Mouse (Mus musculus) heart, postnatal 36 days (tissue): ENCODE data around the gene Rela. TPM values are rescaled to one million over a fixed set of nuclear protein-coding genes. Genes with fewer than 3 reads are reported as not detected.
"Not testable (repeated sequence)": the region's sequence is repeated elsewhere in the genome, so short reads cannot be mapped to it uniquely, and the experiment has no call there.

ENCODE experiments used
- DNase-seq, 2 experiments: peaks; one replicate each; pipeline ENCODE4 v3.0.0; 2021 to 2022
- intact Hi-C: fragments of 180-260 bp; cut with DNase I; formaldehyde crosslinking; loops from one replicate; pipeline ENCODE4 v1.15.1; 2025
- total RNA-seq, 2 experiments: library from RNA; stranded (reverse); gene quantifications; 2 replicates each; pipeline ENCODE4 v1.2.3; 2021

Rela gene
- total RNA-seq, 2 experiments from 2014 or later = 25.6 to 31.2 TPM

GRCm38 (mm10) chr19:5662981-5663913 lies 26.0 kb downstream of the Rela start, which contains the start of gene Sipa1:
TSS of gene Sipa1 (minus strand) at chr19:5663707.
- peak; percentile 95 to 97 for DNase-seq
- intact Hi-C loops = no loop called here

GRCm38 (mm10) chr19:5664669-5665257 lies 27.5 kb downstream of the Rela start:
- intact Hi-C loops = no loop called here
- DNase-seq = no peak

- no peak for DNase-seq
- intact Hi-C loops = no loop called here
Observed at GRCm38 (mm10) chr19:5665465-5665864, 28.2 kb downstream of the Rela start.

GRCm38 (mm10) chr19:5666386-5666785 lies 29.1 kb downstream of the Rela start:
- intact Hi-C loops = no loop called here
- no peak for DNase-seq

GRCm38 (mm10) chr19:5668372-5668771 lies 31.1 kb downstream of the Rela start:
- DNase-seq = no peak
- intact Hi-C loops = no loop called here

DNA sequence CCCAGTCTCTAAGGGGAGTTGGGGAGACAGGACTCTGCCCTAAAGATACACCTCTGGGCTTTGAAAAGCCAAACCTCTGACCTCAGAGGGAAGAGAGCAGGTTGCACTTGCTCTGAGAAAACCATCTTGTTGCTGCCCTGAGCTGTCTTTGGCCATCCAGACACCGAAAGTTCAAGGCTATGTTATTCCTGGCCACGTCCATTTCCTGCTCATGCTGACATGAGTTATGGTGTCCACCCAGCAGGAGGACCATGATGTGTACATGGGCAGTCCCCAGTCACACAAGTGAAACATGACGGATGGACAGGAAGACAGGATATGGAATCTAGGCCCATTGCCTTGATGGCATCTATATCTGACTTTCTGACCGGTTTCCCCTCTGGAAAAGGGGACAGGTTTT lies 43.1 kb downstream of the Rela start:
- intact Hi-C loops = no loop called here
- no peak for DNase-seq

DNA sequence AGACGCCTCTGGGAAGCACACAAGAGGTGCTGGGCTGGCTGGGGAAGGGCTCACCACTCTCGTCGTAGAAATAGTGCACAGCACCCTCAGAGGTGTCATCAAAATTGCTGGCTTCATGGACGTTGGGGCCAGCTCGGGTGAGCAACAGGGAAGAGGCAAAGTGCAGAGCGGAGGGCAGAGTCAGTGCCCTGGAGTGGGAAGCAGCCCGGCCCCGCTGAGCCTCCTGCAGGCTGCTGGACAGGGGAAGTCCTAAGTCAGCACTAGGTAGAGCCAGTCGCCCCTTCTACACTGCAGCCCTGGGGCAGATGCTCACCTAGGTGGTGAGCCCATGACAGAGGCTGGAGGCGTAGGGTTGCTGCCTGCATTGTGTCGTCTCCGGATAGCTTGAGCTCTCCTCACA lies 47.0 kb downstream of the Rela start:
- intact Hi-C loops = no loop called here
- no peak for DNase-seq

DNA sequence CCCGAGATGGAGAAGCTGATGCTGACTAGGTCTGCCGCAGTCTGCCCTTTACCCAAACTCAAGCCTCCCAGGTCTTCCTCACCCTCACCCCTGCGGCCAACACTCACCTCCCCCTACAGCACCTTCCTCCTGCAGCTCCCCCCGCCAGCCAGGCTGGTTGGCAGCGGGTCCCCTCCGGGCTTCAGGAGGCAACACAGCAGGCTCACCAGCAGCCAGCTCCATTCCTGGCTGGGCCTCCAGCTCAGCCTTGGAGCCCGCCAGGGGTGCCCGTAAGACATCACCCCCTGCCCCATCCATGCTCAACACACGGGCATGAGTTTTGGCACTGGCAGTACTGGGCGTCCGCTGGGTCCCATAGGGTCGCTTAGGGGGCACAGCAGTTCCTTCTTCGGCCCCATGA lies 47.7 kb downstream of the Rela start:
- intact Hi-C loops = no loop called here
- no peak for DNase-seq

DNA sequence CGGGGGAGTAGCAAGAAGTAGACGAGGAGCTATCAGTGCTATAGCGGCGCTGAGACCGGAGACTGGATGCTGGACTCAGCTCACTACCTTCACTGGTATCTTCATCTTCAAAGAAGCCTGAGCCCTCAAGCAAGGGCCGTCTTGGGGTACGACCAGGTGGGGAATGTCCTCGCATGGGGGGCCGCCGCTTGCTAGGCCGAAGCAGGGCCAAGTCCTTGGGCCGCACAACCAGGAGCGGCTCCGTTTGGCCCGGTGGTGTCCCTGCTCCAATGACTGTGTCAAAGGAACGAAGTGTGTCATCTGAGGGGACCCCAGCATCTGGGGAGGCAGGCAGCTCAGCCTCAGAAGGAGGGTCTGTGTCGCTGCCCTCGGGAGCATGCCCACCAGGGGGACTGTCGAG lies 48.1 kb downstream of the Rela start:
- no peak for DNase-seq
- intact Hi-C loops = no loop called here

DNA sequence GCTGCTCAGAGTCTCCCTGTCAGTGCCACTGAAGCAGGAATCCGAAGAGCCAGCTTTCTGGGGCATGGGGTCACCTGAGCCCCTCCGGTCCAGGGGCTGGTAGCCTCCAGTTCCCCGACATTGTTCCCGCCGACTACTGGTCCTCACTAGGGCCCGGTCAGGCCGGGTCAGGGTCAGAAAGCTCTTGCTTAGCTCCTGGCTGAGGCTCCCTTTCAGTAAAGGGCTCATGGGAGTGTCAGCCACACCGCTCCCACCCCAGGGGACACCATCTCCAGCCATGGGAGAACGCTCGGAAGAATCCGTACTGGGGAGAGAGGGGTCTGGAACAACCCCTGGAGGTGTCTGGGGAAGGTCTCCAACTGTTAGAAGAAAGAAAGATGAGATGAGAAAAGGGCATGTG lies 48.6 kb downstream of the Rela start:
- no peak for DNase-seq
- intact Hi-C loops = loop anchor here (2.0 kb wide), 1 partner anchor 77 kb away; no protein-coding TSS in a partner anchor

DNA sequence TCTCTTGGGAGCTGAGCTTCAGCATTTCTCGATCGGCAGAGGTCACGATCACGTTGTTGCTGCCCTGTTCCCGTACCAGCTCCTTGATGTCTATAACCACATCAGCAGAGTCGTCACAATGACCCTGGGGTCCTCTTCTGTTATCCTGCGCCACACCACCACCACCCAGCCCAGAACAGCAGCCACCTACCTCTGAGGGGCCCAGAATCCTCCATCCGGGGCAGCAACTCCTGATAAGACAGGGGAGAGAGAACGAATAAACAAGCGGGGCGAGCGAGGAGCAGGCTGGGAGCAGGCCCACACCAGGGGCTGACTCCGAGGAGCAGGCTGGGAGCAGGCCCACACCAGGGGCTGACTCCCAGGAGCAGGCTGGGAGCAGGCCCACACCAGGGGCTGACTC lies 49.2 kb downstream of the Rela start:
- DNase-seq = no peak

DNA sequence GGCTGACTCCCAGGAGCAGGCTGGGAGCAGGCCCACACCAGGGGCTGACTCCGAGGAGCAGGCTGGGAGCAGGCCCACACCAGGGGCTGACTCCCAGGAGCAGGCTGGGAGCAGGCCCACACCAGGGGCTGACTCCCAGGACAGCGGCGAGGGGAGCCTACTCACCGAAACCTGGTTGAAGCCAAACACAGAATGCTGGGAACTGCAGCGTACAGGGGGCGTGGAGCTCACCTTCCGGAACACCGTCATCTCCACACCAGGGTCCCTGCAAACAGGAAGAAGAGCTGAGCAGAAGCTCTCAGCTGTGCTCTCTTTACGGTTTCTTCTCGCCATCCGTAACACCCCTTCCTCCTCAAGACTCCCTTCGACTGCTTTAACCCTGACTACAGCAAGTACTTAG lies 49.7 kb downstream of the Rela start:
- intact Hi-C loops = loop anchor here (2.0 kb wide), 1 partner anchor 78 kb away; no protein-coding TSS in a partner anchor
- DNase-seq = not testable (repeated sequence)

More for the DNA sequence above, 49.2 kb downstream of the Rela start:
- intact Hi-C loops = loop anchor here (2.0 kb wide), 1 partner anchor 78 kb away; no protein-coding TSS in a partner anchor

- intact Hi-C loops = loop anchor here (2.0 kb wide), 2 partner anchors 51 to 79 kb away; partner anchors contain the start of gene Rela
- DNase-seq = no peak
Observed at GRCm38 (mm10) chr19:5687738-5688137, 50.5 kb downstream of the Rela start.

DNA sequence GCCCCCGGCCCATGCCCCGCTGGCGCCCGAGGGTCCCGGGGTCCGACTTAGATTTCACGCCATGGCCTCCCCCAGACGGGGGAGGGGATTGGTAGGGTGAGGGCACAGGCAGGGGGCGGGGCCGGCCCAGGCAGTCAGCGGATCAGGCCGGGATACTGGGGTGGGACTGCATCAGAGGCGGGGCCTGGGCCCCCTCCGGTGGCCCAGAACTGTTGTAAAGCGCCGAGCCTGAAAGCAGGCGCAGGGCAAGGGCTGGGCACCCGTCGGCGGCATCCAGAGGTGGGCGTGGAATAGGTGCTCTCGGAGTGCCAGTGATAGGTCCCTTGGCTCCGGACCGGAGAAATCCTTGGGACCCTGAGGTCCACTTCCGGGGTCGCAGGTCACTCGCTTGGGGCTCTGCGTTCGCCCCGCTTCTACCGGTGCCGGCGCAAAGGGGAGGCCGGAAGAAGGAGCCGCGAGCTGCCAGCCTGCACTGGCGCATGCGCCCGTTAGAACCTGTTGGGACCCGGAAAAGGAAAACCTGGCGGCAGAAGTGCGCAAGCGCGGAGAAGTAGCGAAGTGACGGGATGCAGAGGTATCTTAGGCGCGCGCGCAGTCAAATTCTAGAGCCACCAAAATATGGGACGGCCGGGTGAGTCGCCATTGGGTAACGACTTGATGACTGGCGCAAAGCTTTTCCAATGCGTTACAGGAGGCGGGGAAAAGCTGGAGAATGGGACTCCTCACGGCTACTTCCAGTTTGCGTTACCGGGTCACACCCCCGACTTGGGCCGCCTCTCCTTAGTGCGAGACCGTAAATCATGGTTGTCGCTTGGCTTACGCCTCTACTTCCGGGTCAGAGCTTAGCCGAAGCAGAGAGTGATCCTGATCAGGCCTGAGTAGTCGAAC lies 51.2 kb downstream of the Rela start, which contains the start of the genes Map3k11 and Pcnx3:
Gene Map3k11 (plus strand): TSS at position 543 of the 888 bp plus-strand sequence.
Gene Pcnx3 (minus strand): TSS at position 709 of the 888 bp plus-strand sequence.
- DNase-seq = peak; percentile 95 to 96
- intact Hi-C loops = loop anchor here (1.0 to 2.0 kb wide), 2 partner anchors 39 to 52 kb away; partner anchors contain the start of gene Rela

DNA sequence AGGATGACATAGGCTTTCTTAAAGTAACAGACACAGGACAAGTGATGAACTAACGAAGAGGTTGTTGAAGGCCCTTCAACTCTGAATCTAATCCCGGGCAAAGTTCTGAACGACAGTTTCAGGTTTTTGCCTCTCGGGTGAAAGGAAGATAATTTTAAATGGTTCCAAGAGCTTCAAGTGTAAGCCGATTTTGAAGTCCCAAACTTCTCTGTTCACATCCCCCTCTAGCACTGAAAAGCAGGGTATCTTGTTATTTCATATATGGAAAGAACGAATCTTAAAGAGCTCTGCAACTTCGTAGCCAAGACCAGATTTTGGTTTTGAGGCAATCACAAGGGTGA lies 51.8 kb downstream of the Rela start:
- no peak for DNase-seq
- intact Hi-C loops = loop anchor here (1.0 to 2.0 kb wide), 2 partner anchors 38 to 52 kb away; partner anchors contain the start of gene Rela

DNA sequence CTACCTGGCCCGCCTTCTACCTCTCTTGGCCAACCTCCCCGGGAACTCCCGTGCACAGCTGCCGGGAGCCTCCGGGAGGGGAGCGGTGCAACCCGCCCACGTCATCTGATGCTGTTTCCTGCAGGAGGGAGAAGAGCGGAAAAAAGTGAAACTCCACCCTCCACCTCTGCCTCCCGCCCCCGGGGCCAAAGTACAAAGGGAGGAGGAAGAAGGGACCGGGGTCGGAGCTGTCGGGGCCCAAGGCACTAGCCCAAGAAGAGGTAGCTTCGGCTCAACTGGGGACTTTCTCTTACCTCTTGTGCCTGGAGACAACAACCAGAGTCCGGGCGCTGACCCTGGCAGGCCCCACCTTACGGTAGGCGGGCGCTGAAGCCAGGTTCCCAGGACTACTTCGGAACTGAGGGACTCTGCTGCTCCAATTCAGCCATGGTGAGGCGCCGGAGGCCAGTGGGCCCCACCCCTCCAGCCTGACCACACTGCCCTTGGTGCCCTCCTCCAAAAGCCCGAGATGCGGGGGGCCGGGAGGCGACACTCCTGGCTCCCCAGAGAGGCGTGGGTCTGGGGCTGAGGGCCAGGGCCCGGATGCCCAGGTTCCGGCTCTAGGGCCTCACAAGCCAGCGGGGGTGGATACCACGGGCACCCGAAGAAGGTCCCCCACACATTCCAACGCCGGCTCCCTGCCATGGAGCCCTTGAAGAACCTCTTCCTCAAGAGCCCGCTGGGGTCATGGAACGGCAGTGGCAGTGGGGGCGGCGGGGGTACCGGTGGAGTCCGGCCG lies 52.5 kb downstream of the Rela start:
- intact Hi-C loops = loop anchor here (1.0 to 5.0 kb wide), 3 partner anchors 38 to 263 kb away; partner anchors contain the start of gene Rela
- DNase-seq = peak; percentile 85 to 88

- peak in 1 of 2 experiments; percentile 15 for DNase-seq
- intact Hi-C loops = loop anchor here (5.0 kb wide), 1 partner anchor 262 kb away; no protein-coding TSS in a partner anchor
Observed at GRCm38 (mm10) chr19:5690343-5690735, 53.1 kb downstream of the Rela start.

- no peak for DNase-seq
- intact Hi-C loops = loop anchor here (5.0 kb wide), 1 partner anchor 261 kb away; no protein-coding TSS in a partner anchor
Observed at GRCm38 (mm10) chr19:5691601-5692000, 54.3 kb downstream of the Rela start.
